Mouse (Mus musculus): Measurements from ENCODE around the gene Gab1. TPM values are rescaled to one million over a fixed set of nuclear protein-coding genes. Genes with fewer than 3 reads are reported as not detected.

Gene Gab1
- polyA plus RNA-seq, 1 experiment from 2014 or later, result 25.6 TPM

DNA sequence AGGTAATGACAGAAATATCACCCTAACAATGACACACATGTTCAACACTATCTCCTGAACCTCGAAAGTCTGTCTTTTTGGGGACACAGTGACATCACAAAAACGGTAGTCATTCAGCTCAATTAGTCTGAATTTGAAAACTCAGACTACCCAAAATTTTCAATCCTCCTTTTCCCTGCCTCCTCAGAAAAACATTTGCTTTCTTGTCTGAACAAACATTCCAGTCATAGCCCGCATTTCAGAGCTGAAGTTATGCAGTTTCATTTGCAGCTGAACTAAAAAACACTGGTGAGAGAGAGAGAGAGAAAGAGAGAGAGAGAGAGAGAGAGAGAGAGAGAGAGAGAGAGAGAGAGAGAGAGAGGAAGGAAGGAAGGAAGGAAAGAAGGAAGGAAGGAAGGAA is 23.2 kb downstream of the Gab1 start:
- H3K9ac ChIP-seq (replicated peaks; ENCODE audit: low read depth, low read length), result no peak overlapping the region
- H3K4me3 ChIP-seq (ENCODE audit: low read depth, low read length), result no peak overlapping the region
- H3K36me3 ChIP-seq (ENCODE audit: control insufficient read depth, insufficient read depth, low read length), result no peaks in the 10 kb centered on the region
- no peaks in the 10 kb centered on the region for H3K27me3 ChIP-seq (ENCODE audit: control insufficient read depth, insufficient read depth, low read length)
- H3K4me1 ChIP-seq (ENCODE audit: control insufficient read depth, insufficient read depth, low read length), result peaks cover 14% of the 10 kb centered on the region; the same call in 1 of the 2 replicates
- no peak overlapping the region for H3K4me2 ChIP-seq (replicated peaks; ENCODE audit: low read depth, low read length)
- ATAC-seq (ENCODE audit: insufficient number of reproducible peaks, insufficient read depth, low FRiP score, low read depth), result no peak
- 54% methylated on average over 3 of the region's 3 CpGs for WGBS
- no peak overlapping the region; the same call in 1 of the 2 replicates for H3K27ac ChIP-seq (ENCODE audit: low read length)
- H3K9me3 ChIP-seq (ENCODE audit: control insufficient read depth, low read depth, low read length), result no peaks in the 10 kb centered on the region

DNA sequence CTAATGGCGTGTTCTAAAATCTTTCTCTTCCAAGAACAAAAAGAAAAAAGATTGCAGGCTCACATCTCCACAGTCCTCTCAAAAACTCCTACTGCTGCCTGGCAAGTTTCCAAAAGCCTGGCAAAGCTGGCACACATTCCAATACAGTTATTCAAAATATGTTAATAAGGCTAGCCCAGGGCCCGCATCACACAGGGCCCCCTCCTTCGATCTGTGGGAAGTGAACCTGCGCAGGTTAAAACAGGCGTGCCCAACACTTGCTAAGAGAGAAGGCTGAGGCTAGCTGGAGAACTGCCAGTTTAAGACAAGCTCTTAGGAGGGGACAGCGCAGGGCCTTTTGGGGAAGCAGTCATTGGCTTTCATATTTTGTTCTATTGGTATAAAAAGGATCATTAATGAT is 23.7 kb downstream of the Gab1 start:
- H3K9ac ChIP-seq (replicated peaks; ENCODE audit: low read depth, low read length), result no peak overlapping the region
- WGBS, result 57% methylated on average over 6 of the region's 6 CpGs
- peak overlapping the region; percentile 0; the same call in 1 of the 2 replicates for H3K27ac ChIP-seq (ENCODE audit: low read length)
- H3K9me3 ChIP-seq (ENCODE audit: control insufficient read depth, low read depth, low read length), result no peaks in the 10 kb centered on the region
- H3K4me1 ChIP-seq (ENCODE audit: control insufficient read depth, insufficient read depth, low read length), result peaks cover 18% of the 10 kb centered on the region; the same call in 1 of the 2 replicates
- no peaks in the 10 kb centered on the region for H3K27me3 ChIP-seq (ENCODE audit: control insufficient read depth, insufficient read depth, low read length)
- H3K4me2 ChIP-seq (replicated peaks; ENCODE audit: low read depth, low read length), result no peak overlapping the region
- ATAC-seq (ENCODE audit: insufficient number of reproducible peaks, insufficient read depth, low FRiP score, low read depth), result peak; percentile 40; the same call in 1 of the 2 replicates
- H3K36me3 ChIP-seq (ENCODE audit: control insufficient read depth, insufficient read depth, low read length), result no peaks in the 10 kb centered on the region
- no peak overlapping the region for H3K4me3 ChIP-seq (ENCODE audit: low read depth, low read length)

DNA sequence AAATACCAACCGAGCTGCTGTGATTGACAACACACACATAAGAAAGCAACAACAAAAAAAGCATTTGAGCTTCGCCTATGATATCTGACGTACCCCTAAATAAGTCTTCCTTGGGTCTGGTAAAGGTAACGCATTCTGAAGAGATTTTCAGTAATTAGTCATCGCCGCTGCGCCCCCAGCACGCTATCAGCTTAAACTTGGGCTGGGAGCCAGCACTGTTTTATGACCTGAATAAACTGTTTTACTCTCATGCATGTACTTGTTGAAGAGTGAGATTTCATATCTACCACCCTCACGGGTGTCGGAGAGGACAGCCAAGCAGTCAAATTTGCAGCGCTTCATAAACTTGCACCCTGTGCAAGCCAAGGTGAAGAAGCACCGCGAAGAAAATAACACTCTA is 26.7 kb downstream of the Gab1 start:
- 52% methylated on average over 13 of the region's 13 CpGs for WGBS
- H3K4me2 ChIP-seq (replicated peaks; ENCODE audit: low read depth, low read length), result peak overlapping the region; percentile 37
- peak overlapping the region; percentile 93 for H3K27ac ChIP-seq (ENCODE audit: low read length)
- H3K9me3 ChIP-seq (ENCODE audit: control insufficient read depth, low read depth, low read length), result no peaks in the 10 kb centered on the region
- no peaks in the 10 kb centered on the region for H3K36me3 ChIP-seq (ENCODE audit: control insufficient read depth, insufficient read depth, low read length)
- 0 out of 2 replicates have a peak, but pooled peaks have one; percentile 39 for ATAC-seq (ENCODE audit: insufficient number of reproducible peaks, insufficient read depth, low FRiP score, low read depth)
- H3K27me3 ChIP-seq (ENCODE audit: control insufficient read depth, insufficient read depth, low read length), result no peaks in the 10 kb centered on the region
- peaks cover 26% of the 10 kb centered on the region; the same call in 1 of the 2 replicates for H3K4me1 ChIP-seq (ENCODE audit: control insufficient read depth, insufficient read depth, low read length)
- no peak overlapping the region for H3K4me3 ChIP-seq (ENCODE audit: low read depth, low read length)
- no peak overlapping the region for H3K9ac ChIP-seq (replicated peaks; ENCODE audit: low read depth, low read length)

DNA sequence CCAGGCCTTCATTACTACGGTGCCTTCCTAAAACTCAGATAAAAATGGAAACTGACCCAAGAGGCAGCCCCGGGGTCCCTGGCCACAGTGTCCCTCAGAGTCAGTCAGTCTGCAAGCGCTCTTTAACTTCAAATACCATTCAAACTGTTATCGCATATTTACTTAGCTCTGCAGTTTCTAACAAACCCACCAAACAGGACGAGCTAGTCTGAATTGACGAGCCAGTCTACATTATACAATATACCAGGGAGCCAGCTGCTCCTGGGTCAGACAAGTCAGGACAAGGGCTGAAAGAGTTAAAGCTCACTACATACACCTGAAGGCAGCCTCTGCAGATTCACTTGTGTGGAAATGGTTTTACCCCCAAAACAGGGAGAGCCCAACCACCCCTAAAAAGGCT is 27.1 kb downstream of the Gab1 start:
- Histone ChIP-seq H3K27me3 (ENCODE audit: control insufficient read depth, insufficient read depth, low read length) (no peaks in the 10 kb centered on the region), H3K9me3 (ENCODE audit: control insufficient read depth, low read depth, low read length) (no peaks in the 10 kb centered on the region), H3K36me3 (ENCODE audit: control insufficient read depth, insufficient read depth, low read length) (no peaks in the 10 kb centered on the region), H3K9ac (replicated peaks; ENCODE audit: low read depth, low read length) (no peak overlapping the region), H3K4me2 (replicated peaks; ENCODE audit: low read depth, low read length) (peak overlapping the region; percentile 37), H3K4me1 (ENCODE audit: control insufficient read depth, insufficient read depth, low read length) (peaks cover 30% of the 10 kb centered on the region; the same call in 1 of the 2 replicates), H3K4me3 (ENCODE audit: low read depth, low read length) (no peak overlapping the region), H3K27ac (ENCODE audit: low read length) (peak overlapping the region; percentile 93)
- ATAC-seq (ENCODE audit: insufficient number of reproducible peaks, insufficient read depth, low FRiP score, low read depth), result peak; percentile 88
- 63% methylated on average over 6 of the region's 6 CpGs for whole genome bisulfite sequencing

DNA sequence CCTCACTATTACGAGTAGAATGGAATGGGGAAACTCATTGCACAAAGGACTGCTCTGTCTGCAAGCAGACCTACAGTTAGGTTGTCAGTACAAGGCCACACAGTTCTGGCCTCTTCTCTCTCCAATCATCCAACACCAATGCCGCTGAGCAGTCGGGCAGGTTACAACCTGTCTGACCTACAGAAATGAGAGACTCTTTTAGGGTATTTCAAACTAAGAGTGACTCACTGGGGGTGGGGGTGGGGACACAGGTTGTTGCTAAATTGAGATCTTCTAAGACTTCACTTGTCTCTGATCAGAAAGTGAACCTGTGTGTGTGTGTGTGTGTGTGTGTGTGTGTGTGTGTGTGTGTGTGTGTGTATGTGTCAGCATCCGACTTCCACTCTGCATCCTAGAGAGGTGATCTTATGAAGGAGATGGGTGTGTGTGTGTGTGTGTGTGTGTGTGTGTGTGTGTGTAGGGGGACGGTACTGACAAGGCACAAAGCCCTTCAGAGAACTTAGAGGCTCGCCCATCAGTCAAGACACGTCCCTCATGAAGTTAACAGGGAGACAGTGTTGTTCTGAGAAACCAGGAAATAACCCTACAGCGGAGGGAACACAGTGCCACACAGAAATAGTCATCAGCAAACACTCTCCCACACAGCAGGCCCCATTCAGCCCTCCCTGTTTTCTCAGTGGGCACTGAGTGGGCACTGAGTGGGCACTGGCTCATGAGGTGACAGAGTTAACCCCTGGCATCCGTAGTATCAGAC is 27.7 kb downstream of the Gab1 start:
- H3K4me3 ChIP-seq (ENCODE audit: low read depth, low read length), result no peak overlapping the region
- ATAC-seq (ENCODE audit: insufficient number of reproducible peaks, insufficient read depth, low FRiP score, low read depth), result peak; percentile 50; the same call in 1 of the 2 replicates

DNA sequence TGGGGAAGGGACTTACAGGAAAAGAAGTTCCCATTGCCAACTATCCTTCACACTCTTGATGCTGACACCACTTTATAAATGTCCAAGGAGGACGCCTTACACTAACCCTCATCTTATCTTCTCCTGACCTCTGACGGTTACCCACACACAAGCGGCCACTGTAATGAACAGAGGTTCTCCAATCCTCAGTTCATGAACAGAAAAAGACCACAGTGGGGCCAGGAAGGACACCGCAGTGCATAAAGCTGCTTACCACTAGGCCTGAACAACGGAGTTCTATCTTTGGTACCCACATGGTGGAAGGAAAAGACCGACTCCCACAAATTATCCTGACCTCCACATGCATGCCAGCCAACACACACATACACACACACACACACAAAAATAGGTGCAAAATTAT is 28.7 kb downstream of the Gab1 start:
- Histone ChIP-seq H3K27ac (ENCODE audit: low read length) (peak overlapping the region; percentile 93), H3K36me3 (ENCODE audit: control insufficient read depth, insufficient read depth, low read length) (no peaks in the 10 kb centered on the region), H3K4me1 (ENCODE audit: control insufficient read depth, insufficient read depth, low read length) (peaks cover 26% of the 10 kb centered on the region; the same call in 1 of the 2 replicates), H3K4me3 (ENCODE audit: low read depth, low read length) (no peak overlapping the region), H3K9ac (replicated peaks; ENCODE audit: low read depth, low read length) (no peak overlapping the region), H3K27me3 (ENCODE audit: control insufficient read depth, insufficient read depth, low read length) (no peaks in the 10 kb centered on the region), H3K9me3 (ENCODE audit: control insufficient read depth, low read depth, low read length) (no peaks in the 10 kb centered on the region), H3K4me2 (replicated peaks; ENCODE audit: low read depth, low read length) (no peak overlapping the region)
- WGBS, result 66% methylated on average over 6 of the region's 6 CpGs
- ATAC-seq (ENCODE audit: insufficient number of reproducible peaks, insufficient read depth, low FRiP score, low read depth), result no peak

More for the DNA sequence above, 27.7 kb downstream of the Gab1 start:
- Histone ChIP-seq H3K9ac (replicated peaks; ENCODE audit: low read depth, low read length) (no peak overlapping the region), H3K36me3 (ENCODE audit: control insufficient read depth, insufficient read depth, low read length) (no peaks in the 10 kb centered on the region), H3K27ac (ENCODE audit: low read length) (peak overlapping the region; percentile 93), H3K27me3 (ENCODE audit: control insufficient read depth, insufficient read depth, low read length) (no peaks in the 10 kb centered on the region), H3K9me3 (ENCODE audit: control insufficient read depth, low read depth, low read length) (no peaks in the 10 kb centered on the region), H3K4me1 (ENCODE audit: control insufficient read depth, insufficient read depth, low read length) (peaks cover 27% of the 10 kb centered on the region; the same call in 1 of the 2 replicates), H3K4me2 (replicated peaks; ENCODE audit: low read depth, low read length) (peak overlapping the region; percentile 37)
- WGBS, result 48% methylated on average over 9 of the region's 9 CpGs

DNA sequence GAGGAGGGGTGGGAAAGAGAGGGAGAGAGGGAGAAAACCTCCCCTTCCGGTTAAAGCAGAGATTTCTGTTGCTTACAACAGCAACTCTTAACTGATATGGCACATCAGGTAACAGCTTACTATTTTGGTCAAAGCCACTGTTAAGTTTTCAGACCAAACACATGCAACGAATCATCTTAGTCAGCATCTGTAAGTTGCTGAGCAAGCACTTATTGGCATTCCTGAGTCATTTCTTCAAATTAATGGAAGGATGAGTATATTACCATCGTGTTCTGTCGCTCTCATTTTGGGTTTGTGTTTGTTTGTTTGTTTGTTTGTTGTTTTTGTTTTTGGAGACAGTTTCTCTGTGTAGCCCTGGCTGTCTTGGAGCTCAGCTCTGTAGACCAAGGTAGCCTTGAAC is 30.3 kb downstream of the Gab1 start:
- Histone ChIP-seq H3K27ac (ENCODE audit: low read length) (no peak overlapping the region), H3K9ac (replicated peaks; ENCODE audit: low read depth, low read length) (no peak overlapping the region), H3K4me1 (ENCODE audit: control insufficient read depth, insufficient read depth, low read length) (peaks cover 26% of the 10 kb centered on the region; the same call in 1 of the 2 replicates), H3K9me3 (ENCODE audit: control insufficient read depth, low read depth, low read length) (no peaks in the 10 kb centered on the region), H3K4me3 (ENCODE audit: low read depth, low read length) (no peak overlapping the region), H3K4me2 (replicated peaks; ENCODE audit: low read depth, low read length) (no peak overlapping the region), H3K36me3 (ENCODE audit: control insufficient read depth, insufficient read depth, low read length) (no peaks in the 10 kb centered on the region), H3K27me3 (ENCODE audit: control insufficient read depth, insufficient read depth, low read length) (no peaks in the 10 kb centered on the region)
- no peak for ATAC-seq (ENCODE audit: insufficient number of reproducible peaks, insufficient read depth, low FRiP score, low read depth)
- 80% methylated on average over 4 of the region's 4 CpGs for WGBS

DNA sequence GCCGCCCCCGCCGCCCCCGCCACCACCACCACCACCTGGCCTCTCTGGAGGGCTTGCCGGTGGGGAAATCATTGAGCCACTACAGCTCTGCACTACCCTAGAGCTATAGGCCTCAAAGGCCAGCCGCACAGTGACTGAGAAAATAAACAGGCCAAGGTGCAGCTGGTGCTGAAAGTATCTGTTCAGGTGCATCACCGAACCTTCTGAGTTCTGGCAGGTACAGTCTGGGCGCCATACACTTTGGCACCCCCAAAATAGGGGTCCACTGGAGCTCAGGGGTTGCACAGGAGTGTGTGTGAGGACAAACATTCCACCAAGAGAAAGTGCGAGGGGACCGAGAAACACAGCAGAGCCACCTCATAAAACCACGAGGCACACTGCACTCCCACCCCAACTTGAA is 31.7 kb downstream of the Gab1 start:
- H3K9ac ChIP-seq (replicated peaks; ENCODE audit: low read depth, low read length), result no peak overlapping the region
- H3K4me2 ChIP-seq (replicated peaks; ENCODE audit: low read depth, low read length), result no peak overlapping the region

More for the DNA sequence above, 31.7 kb downstream of the Gab1 start:
- Histone ChIP-seq H3K9me3 (ENCODE audit: control insufficient read depth, low read depth, low read length) (no peaks in the 10 kb centered on the region), H3K4me1 (ENCODE audit: control insufficient read depth, insufficient read depth, low read length) (peaks cover 21% of the 10 kb centered on the region; the same call in 1 of the 2 replicates), H3K27me3 (ENCODE audit: control insufficient read depth, insufficient read depth, low read length) (no peaks in the 10 kb centered on the region), H3K27ac (ENCODE audit: low read length) (peak overlapping the region; percentile 66; the same call in 1 of the 2 replicates), H3K4me3 (ENCODE audit: low read depth, low read length) (no peak overlapping the region), H3K36me3 (ENCODE audit: control insufficient read depth, insufficient read depth, low read length) (no peaks in the 10 kb centered on the region)
- 69% methylated on average over 11 of the region's 11 CpGs for WGBS
- ATAC-seq (ENCODE audit: insufficient number of reproducible peaks, insufficient read depth, low FRiP score, low read depth), result no peak

Data from stomach, embryonic 14.5 days (tissue).